Mouse (Mus musculus) hindbrain, embryonic 14.5 days (tissue): ENCODE data around the gene Sgpp1. TPM values are rescaled to one million over a fixed set of nuclear protein-coding genes. Genes with fewer than 3 reads are reported as not detected.
"Not testable (repeated sequence)": the region's sequence is repeated elsewhere in the genome, so short reads cannot be mapped to it uniquely, and the experiment has no call there.

Experiments used
- ATAC-seq: fragments of 200-750 bp; cut with Nextera tagmentation; 2 replicates; pipeline ENCODE4 v1.8.0; 2017; ENCODE audit warnings: moderate number of reproducible peaks, mild to moderate bottlenecking, moderate TSS enrichment, moderate library complexity; ENCODE audit not compliant: low FRiP score
- DNase-seq: peaks from one replicate; pipeline ENCODE4 v3.0.0-alpha.2; 2015; ENCODE audit warnings: low spot score
- H3K27ac ChIP-seq: fragments of 300-500 bp; sonication (generic); 2 replicates; pipeline ENCODE4 v1.5.1; 2014; ENCODE audit warnings: mild to moderate bottlenecking, moderate library complexity
- H3K27me3 ChIP-seq: fragments of 300-500 bp; sonication (generic); 2 replicates; pipeline ENCODE4 v1.6.1; 2014; ENCODE audit warnings: mild to moderate bottlenecking, low read length, mixed read lengths; ENCODE audit not compliant: control insufficient read depth, insufficient read depth
- H3K36me3 ChIP-seq: fragments of 300-500 bp; sonication (generic); replicated peaks from 2 replicates; pipeline ENCODE4 v1.6.1; 2014; ENCODE audit not compliant: control insufficient read depth, insufficient read depth
- H3K4me1 ChIP-seq: fragments of 300-500 bp; sonication (generic); replicated peaks from 2 replicates; pipeline ENCODE4 v1.6.1; 2014; ENCODE audit warnings: antibody characterized with exemption, low read length, mixed read lengths; ENCODE audit not compliant: control insufficient read depth, insufficient read depth
- H3K4me2 ChIP-seq: fragments of 300-500 bp; sonication (generic); replicated peaks from 2 replicates; pipeline ENCODE4 v1.6.1; 2014; ENCODE audit warnings: mild to moderate bottlenecking, moderate library complexity
- H3K4me3 ChIP-seq: fragments of 300-500 bp; sonication (generic); replicated peaks from 2 replicates; pipeline ENCODE4 v1.5.1; 2014; ENCODE audit warnings: mild to moderate bottlenecking, low read length
- H3K9ac ChIP-seq: fragments of 300-500 bp; sonication (generic); 2 replicates; pipeline ENCODE4 v1.6.1; 2014
- H3K9me3 ChIP-seq: fragments of 300-500 bp; sonication (generic); 2 replicates; pipeline ENCODE4 v1.6.1; 2016; ENCODE audit warnings: low read length; ENCODE audit not compliant: control insufficient read depth
- WGBS: fragments of 180-500 bp; shearing (Covaris S2); extraction: QIAGEN DNeasy Blood & Tissue Kit; methylation state at CpG from one replicate; pipeline ENCODE4 v1.1.7; 2014; 5-methylcytosine and 5-hydroxymethylcytosine counted together
- polyA plus RNA-seq: library from polyadenylated mRNA; unstranded; fragments of >200 nt; fragmentation: Nextera tagmentation; extraction: Ambion mirVana; gene quantifications from 2 replicates; pipeline ENCODE4 v1.2.1, GENCODE M21; 2014

Gene Sgpp1
- polyA plus RNA-seq, 1 experiment from 2014 or later, result 16.6 TPM

DNA sequence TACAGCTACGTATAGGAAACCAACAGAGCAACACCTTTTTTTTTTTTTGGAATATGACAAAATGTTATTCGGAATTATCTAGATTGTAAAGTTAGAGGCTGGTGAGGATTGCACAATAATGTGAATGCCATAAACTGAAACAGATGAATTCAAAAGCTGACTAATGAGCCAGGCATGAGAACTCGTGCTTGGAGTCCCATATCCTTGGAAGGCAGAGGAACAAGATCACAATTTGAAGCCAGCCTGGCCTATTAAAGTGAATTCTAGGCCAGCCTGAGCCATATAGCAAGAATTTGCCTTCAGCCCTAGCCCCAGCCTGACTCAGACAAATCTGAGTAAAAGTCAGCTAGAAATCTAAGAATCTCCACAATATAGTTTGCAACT lies 32.8 kb downstream of the Sgpp1 start:
- Histone ChIP-seq H3K4me1 (no peaks in the 10 kb centered on the region), H3K36me3 (no peaks in the 10 kb centered on the region), H3K27me3 (no peaks in the 10 kb centered on the region), H3K9ac (no peak overlapping the region), H3K4me3 (no peak overlapping the region), H3K9me3 (no peaks in the 10 kb centered on the region), H3K27ac (no peak overlapping the region), H3K4me2 (no peak overlapping the region)
- no peak for ATAC-seq
- DNase-seq, result no peak
- WGBS, result 91% methylated on average over 3 of the region's 3 CpGs

DNA sequence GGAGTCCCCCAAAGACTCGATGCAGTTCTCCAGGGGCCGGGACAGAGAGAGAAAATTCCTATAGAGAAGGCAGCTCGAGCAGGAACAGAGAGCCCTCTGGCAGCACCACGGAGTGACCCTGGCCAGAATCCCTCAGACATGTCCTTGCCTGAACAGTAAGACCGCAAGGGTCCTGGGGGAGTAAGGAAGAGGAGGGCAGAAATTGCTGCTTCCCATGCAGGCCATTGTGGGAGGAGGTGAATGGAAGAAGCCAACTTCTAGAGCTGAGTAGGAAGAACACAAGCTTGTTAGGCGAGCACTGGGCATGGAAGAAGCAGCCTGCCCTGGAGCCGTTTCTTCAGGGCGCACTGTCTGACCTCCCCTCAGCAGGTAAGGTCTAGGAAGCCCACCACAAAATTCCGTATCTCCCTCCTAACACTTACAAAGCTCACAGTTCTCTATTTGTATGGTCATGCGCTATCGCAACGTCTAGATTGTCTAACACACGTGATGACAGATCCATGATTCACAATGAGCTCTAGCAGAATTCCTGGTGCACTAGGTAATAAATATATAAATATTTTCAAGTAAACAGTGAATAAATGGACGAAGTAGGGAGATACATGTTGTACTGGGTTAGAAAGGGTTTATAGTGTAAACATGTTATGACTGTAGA lies 33.3 kb downstream of the Sgpp1 start:
- ATAC-seq, result no peak
- Histone ChIP-seq H3K4me1 (no peaks in the 10 kb centered on the region), H3K27ac (no peak overlapping the region), H3K36me3 (no peaks in the 10 kb centered on the region), H3K9ac (no peak overlapping the region; the same call in 1 of the 2 replicates), H3K4me3 (0 out of 2 replicates have a peak overlapping the region, but pooled peaks have one; percentile 5), H3K9me3 (no peaks in the 10 kb centered on the region), H3K27me3 (no peaks in the 10 kb centered on the region), H3K4me2 (peak overlapping the region; percentile 39)
- WGBS, result 73% methylated on average over 14 of the region's 14 CpGs
- DNase-seq, result no peak

DNA sequence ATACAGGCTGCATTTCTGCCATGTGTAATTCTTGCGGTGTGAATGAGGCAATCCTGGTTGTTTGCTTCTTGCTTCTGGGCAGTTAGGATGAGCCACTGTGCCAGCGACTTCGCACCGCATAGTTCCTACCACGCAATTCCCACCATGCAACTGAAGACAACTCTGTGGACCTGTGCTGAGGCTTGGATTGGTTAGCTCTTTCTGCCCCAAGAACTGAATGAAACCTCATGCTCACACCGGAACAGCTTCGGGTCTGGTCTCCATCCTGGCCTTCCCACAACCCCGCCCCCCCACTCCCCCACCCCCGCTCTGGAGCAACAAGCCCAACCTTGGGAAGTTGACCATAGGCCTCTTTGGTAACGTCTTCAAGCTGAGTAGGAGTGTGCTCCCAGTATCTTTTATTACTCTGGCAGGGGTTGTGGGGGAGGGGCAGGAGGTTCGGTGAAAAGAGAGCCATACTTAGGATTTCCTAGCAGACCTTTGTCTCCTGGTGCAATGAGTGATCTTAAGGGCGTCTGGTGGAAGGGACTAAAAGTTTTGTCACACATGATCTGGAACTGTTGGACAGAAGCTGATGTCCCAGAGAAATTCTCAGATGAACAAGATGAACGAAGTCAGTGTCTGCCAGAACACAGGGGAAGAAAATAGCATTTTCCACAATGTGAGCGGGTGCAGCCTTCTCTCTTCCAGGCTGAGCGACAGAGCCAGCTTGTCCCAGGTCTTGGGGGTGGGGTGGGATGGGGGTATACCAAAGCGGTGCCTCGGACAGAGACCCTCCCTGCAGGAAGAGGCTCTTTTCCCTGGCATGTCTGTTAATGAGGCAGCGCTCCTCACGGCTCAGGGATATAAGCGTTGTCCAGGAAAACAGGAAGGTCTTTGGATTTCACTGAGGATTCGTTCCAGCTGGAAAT lies 34.1 kb downstream of the Sgpp1 start:
- WGBS, result 46% methylated on average over 21 of the region's 21 CpGs
- H3K4me2 ChIP-seq, result peak overlapping the region; percentile 39

DNA sequence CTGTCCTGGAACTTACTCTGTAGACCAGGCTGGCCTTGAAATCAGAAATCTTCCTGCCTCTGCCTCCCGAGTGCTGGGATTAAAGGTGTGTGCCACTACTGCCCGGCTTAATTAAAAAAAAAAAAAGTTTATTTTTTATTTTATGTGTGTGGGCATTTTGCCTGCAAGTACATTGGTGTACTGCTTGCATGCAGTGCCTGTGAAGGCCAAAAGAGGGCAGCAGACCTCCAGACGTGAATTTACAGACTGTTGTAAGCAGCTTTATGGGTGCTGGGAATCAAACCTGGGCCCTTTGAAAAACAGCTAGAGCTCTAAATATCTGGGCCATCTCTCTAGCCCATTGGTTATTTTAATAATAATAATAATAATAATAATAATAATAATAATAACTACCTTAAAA lies 36.8 kb downstream of the Sgpp1 start:
- no peaks in the 10 kb centered on the region for H3K4me1 ChIP-seq
- H3K36me3 ChIP-seq, result no peaks in the 10 kb centered on the region
- H3K4me2 ChIP-seq, result no peak overlapping the region
- no peak overlapping the region for H3K27ac ChIP-seq
- no peak for ATAC-seq
- WGBS, result 92% methylated on average over 3 of the region's 3 CpGs
- H3K9me3 ChIP-seq, result no peaks in the 10 kb centered on the region
- no peak overlapping the region for H3K4me3 ChIP-seq
- no peaks in the 10 kb centered on the region for H3K27me3 ChIP-seq
- H3K9ac ChIP-seq, result no peak overlapping the region
- no peak for DNase-seq

More for the DNA sequence above, 34.1 kb downstream of the Sgpp1 start:
- Histone ChIP-seq H3K9ac (no peak overlapping the region; the same call in 1 of the 2 replicates), H3K9me3 (no peaks in the 10 kb centered on the region), H3K4me3 (0 out of 2 replicates have a peak overlapping the region, but pooled peaks have one; percentile 5), H3K27ac (no peak overlapping the region), H3K4me1 (no peaks in the 10 kb centered on the region), H3K27me3 (no peaks in the 10 kb centered on the region), H3K36me3 (no peaks in the 10 kb centered on the region)
- ATAC-seq, result no peak
- no peak for DNase-seq

DNA sequence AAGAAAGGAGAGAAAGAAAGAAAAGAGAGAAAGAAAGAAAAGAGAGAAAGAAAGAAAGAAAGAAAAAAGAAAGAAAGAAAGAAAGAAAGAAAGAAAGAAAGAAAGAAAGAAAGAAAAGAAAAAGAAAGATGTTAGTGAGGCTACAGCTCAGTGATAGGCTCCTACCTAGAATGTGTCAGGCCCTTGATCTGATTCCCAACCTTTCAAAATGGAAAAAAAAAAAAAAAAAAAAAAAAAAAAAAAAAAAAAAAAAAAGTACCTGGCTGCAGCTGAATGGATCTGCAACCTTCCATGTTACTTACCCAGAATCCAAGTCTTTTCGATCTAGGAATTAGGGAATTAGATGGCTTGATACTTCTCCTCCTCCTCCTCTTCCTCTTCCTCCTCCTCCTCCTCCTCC lies 39.7 kb downstream of the Sgpp1 start:
- not testable (repeated sequence) for H3K27me3 ChIP-seq, H3K27ac ChIP-seq, H3K9ac ChIP-seq, H3K36me3 ChIP-seq, H3K4me2 ChIP-seq, ATAC-seq, H3K4me1 ChIP-seq, H3K9me3 ChIP-seq, DNase-seq, H3K4me3 ChIP-seq
- WGBS, result 100% methylated on average over 1 of the region's 1 CpGs

DNA sequence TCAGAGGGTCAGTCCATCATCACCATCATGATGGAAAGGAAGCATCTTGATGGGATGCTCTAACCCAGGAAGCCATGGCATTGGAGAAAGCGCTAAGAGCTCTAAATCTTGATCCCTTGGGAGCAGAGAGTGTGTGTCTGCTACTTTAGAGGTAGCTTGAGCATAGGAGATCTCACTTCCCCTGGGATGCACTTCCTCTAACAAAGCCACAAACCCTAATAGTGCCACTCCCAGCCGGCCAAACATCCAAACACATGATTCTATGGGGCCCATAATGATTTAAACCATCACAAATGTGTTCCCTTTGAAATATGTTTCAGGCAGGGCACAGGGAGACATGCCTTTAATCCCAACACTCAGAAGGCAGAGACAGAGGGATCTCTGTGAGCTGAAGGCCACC lies 46.5 kb downstream of the Sgpp1 start:
- H3K27ac ChIP-seq, result no peak overlapping the region
- no peak overlapping the region for H3K9ac ChIP-seq
- no peaks in the 10 kb centered on the region for H3K27me3 ChIP-seq
- 88% methylated on average over 2 of the region's 2 CpGs for WGBS
- H3K4me1 ChIP-seq, result no peaks in the 10 kb centered on the region
- H3K4me3 ChIP-seq, result no peak overlapping the region
- DNase-seq, result no peak
- no peak overlapping the region for H3K4me2 ChIP-seq
- no peak for ATAC-seq
- no peaks in the 10 kb centered on the region for H3K9me3 ChIP-seq
- H3K36me3 ChIP-seq, result no peaks in the 10 kb centered on the region

DNA sequence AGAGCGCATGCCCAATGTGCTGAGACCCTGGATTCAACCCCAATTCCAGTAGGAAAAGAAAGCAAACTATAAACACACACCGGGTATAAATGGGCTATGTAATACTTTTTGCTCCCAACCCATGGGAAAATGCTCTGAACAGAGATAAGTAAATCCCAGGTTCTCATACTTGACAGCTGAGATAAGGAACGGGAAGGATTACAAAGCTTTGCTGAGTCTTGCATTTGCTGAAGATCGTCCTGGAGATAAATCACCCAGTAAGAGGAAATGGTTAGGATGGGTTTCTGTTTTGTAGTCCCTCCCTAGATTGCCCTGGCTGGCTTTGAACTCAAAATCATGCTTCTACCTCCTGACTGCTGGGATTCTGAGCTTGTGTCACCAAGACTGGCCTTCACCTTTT lies 48.2 kb downstream of the Sgpp1 start:
- Histone ChIP-seq H3K9ac (no peak overlapping the region), H3K27me3 (no peaks in the 10 kb centered on the region), H3K27ac (no peak overlapping the region), H3K4me1 (no peaks in the 10 kb centered on the region), H3K4me2 (no peak overlapping the region), H3K36me3 (no peaks in the 10 kb centered on the region), H3K4me3 (no peak overlapping the region), H3K9me3 (no peaks in the 10 kb centered on the region)
- no peak for ATAC-seq
- WGBS, result 74% methylated on average over 4 of the region's 4 CpGs
- DNase-seq, result no peak

DNA sequence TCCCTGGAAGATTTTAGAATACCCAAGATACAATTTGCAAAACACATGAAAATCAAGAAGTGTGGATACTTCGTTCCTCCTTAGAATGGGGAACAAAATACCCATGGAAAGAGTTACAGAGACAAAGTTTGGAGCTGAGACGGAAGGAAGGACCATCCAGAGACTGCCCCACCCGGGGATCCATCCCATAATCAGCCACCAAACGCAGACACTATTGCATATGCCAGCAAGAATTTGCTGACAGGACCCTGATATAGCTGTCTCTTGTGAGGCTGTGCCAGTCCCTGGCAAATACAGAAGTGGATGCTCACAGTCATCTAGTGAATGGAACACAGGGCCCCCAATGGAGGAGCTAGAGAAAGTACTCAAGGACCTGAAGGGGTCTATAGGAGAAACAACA lies 51.5 kb downstream of the Sgpp1 start:
- H3K4me3 ChIP-seq, DNase-seq: not testable (repeated sequence)

DNA sequence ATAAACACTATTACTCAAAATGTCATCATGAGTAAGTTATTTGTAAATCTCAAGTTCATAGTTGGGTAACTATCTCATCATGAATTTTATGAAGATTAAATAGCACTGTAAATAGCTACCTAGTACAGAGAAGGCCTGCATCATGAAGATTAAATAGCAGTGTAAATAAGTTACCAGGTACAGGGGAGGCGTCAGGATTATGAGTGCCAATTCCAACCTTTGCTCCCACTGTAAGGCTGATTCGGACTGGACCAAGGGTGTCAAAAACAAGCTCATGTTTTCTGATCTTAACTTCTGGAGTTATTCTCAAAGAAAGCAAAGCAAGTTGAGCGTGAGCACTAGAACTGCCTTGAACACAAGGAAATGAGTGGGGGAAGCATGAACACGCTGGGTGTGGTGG lies 51.9 kb downstream of the Sgpp1 start:
- no peak for ATAC-seq

More for the DNA sequence above, 51.5 kb downstream of the Sgpp1 start:
- 87% methylated on average over 4 of the region's 4 CpGs for WGBS
- not testable (repeated sequence) for ATAC-seq, H3K36me3 ChIP-seq, H3K9me3 ChIP-seq, H3K27ac ChIP-seq, H3K4me2 ChIP-seq, H3K9ac ChIP-seq, H3K4me1 ChIP-seq, H3K27me3 ChIP-seq

More for the DNA sequence above, 51.9 kb downstream of the Sgpp1 start:
- H3K27ac ChIP-seq, result no peak overlapping the region
- no peak overlapping the region for H3K4me3 ChIP-seq
- no peaks in the 10 kb centered on the region for H3K9me3 ChIP-seq
- H3K4me2 ChIP-seq, result no peak overlapping the region
- no peaks in the 10 kb centered on the region for H3K4me1 ChIP-seq
- no peak overlapping the region for H3K9ac ChIP-seq
- 92% methylated on average over 4 of the region's 4 CpGs for WGBS
- H3K36me3 ChIP-seq, result no peaks in the 10 kb centered on the region
- no peak for DNase-seq
- no peaks in the 10 kb centered on the region for H3K27me3 ChIP-seq
